Mouse (Mus musculus) layer of hippocampus, adult 9-10 months (tissue): ENCODE measurements around the gene 5530401A14Rik.

ENCODE experiments used
- DNase-seq: peaks from one replicate; pipeline ENCODE4 v3.0.0; 2022; ENCODE audit warnings: low spot score

5530401A14Rik gene

DNA sequence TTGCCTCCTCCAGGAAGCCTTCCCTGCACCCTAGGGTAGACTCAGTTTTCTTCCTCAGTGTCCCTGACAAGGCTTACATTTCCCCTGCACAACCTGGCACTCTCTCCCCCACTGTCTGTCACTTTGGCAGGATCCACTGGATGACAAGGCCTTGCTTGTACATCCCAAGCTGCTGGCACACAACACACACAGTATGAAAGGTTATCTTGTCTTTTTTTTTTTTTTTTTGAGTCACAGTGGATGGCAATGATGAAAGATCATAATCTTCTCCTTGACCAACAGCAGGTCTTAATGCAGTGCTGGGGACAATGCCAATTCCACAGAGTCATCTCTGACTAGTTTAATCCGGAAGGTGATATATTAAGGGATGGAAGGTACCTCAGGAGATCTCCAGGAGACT is 77.0 kb downstream of the 5530401A14Rik start:
- DNase-seq = no peak

DNA sequence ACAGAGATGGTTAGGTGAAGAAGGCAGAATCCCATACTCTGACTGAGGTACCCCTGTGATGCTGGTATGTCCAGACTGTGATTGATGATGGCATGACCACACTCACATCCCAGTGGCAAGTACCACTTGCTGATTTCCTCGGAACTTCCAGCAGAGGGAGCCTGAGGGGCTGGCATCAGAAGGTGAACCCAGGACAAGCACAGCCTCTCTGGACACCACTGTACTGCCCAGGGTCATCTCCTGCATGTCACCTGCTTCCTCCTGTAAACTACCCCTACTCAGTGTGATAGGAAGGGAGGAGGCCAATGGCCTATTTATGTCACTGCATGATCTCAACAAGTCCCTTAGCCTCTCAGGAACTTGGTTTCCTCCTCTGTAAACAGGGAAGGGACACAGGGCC is 80.5 kb downstream of the 5530401A14Rik start:
- DNase-seq = no peak

DNA sequence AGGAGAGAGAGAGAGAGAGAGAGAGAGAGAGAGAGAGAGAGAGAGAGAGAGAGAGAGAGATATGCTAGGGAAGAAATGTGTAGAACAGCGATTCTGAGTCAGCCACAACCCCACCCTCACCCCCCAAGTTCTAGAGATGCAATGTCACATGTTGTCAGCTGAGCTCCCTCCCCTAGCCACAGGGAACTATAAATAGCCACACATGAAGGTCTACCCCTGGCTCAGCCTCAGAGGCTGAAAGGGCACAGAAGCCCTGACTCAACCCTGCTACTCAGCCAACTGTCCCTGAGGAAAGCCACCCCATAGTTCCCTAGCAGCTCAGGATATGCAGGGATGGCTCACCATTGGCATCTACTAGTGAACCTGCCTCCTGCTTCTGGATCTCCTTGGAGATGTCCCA is 81.7 kb downstream of the 5530401A14Rik start:
- DNase-seq = no peak
